ENCODE assay signal across 8 mouse cellular contexts in the genomic region with DNA sequence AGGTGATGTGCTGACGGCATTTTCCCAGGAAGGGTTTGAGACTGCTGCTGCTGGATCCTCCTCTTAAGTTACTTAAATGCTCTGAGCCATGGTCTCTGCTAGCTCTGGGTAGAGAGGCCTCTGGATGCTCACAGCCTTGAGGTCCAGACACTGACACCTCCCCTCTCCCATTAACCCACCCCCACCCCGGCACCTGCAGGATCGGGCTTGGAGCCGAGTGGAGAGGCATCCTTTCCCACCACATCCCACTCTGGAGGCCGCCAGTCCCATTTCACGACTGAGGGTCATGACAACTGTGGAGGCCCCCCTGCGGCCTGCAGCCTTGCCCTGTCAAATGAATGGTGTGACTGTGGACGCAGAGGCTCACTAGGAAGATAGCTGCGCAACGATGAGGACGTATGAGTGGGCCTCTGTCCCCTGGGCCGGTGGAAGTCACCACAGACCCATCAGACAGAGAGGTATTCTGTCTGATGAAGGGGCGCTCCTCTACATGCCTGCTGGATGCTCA. TPM values are rescaled to one million over a fixed set of nuclear protein-coding genes. Genes with fewer than 3 reads are reported as not detected.
DNase-seq lines count a peak whose midpoint lies in the region; ATAC-seq and TF ChIP-seq lines count a peak whose summit lies in the region.

No protein-coding gene starts in this region.

- H3K9ac ChIP-seq in hindbrain, postnatal 0 days (replicated peaks; ENCODE audit: low read length) = no peak overlapping the region
- H3K9ac ChIP-seq in forebrain, embryonic 15.5 days (replicated peaks) = no peak overlapping the region
- H3K9ac ChIP-seq in limb, embryonic 15.5 days = no peak overlapping the region

- no peaks in the 10 kb centered on the region for H3K9me3 ChIP-seq in hindbrain, embryonic 10.5 days
- H3K9me3 ChIP-seq in hindbrain, postnatal 0 days (ENCODE audit: low read length) = no peaks in the 10 kb centered on the region
- no peaks in the 10 kb centered on the region for H3K9me3 ChIP-seq in embryonic facial prominence, embryonic 10.5 days
- no peaks in the 10 kb centered on the region for H3K9me3 ChIP-seq in forebrain, embryonic 15.5 days
- H3K9me3 ChIP-seq in limb, embryonic 15.5 days = no peaks in the 10 kb centered on the region

- TF ChIP-seq CTCF in hindbrain, postnatal 0 days (IDR thresholded peaks at IDR 0.05; ENCODE audit: low read depth) = no peak

- WGBS in hindbrain, embryonic 10.5 days = 22% methylated on average over 13 of the region's 13 CpGs
- WGBS in hindbrain, postnatal 0 days = 29% methylated on average over 13 of the region's 13 CpGs
- 23% methylated on average over 13 of the region's 13 CpGs for WGBS in embryonic facial prominence, embryonic 10.5 days
- 24% methylated on average over 13 of the region's 13 CpGs for WGBS in forebrain, embryonic 15.5 days
- 29% methylated on average over 13 of the region's 13 CpGs for WGBS in limb, embryonic 15.5 days

- no peaks in the 10 kb centered on the region for H3K36me3 ChIP-seq in hindbrain, embryonic 10.5 days
- H3K36me3 ChIP-seq in hindbrain, postnatal 0 days (ENCODE audit: insufficient read depth, low read length) = no peaks in the 10 kb centered on the region
- no peaks in the 10 kb centered on the region for H3K36me3 ChIP-seq in embryonic facial prominence, embryonic 10.5 days (replicated peaks)
- H3K36me3 ChIP-seq in forebrain, embryonic 15.5 days = no peaks in the 10 kb centered on the region
- no peaks in the 10 kb centered on the region for H3K36me3 ChIP-seq in limb, embryonic 15.5 days

- H3K4me1 ChIP-seq in hindbrain, embryonic 10.5 days (replicated peaks) = peaks cover 79% of the 10 kb centered on the region
- peaks cover 7% of the 10 kb centered on the region for H3K4me1 ChIP-seq in hindbrain, postnatal 0 days (ENCODE audit: insufficient read depth, low read length)
- peaks cover 79% of the 10 kb centered on the region for H3K4me1 ChIP-seq in embryonic facial prominence, embryonic 10.5 days
- peaks cover 28% of the 10 kb centered on the region for H3K4me1 ChIP-seq in forebrain, embryonic 15.5 days
- H3K4me1 ChIP-seq in limb, embryonic 15.5 days = peaks cover 84% of the 10 kb centered on the region

- no peak overlapping the region for H3K4me2 ChIP-seq in hindbrain, postnatal 0 days (ENCODE audit: low read depth, low read length)
- H3K4me2 ChIP-seq in forebrain, embryonic 15.5 days (replicated peaks) = peak overlapping the region; percentile 48
- peak overlapping the region; percentile 58 for H3K4me2 ChIP-seq in limb, embryonic 15.5 days

- H3K4me3 ChIP-seq in hindbrain, embryonic 10.5 days = peak overlapping the region; percentile 49
- H3K4me3 ChIP-seq in hindbrain, postnatal 0 days (ENCODE audit: low read length) = no peak overlapping the region
- peak overlapping the region; percentile 50 for H3K4me3 ChIP-seq in embryonic facial prominence, embryonic 10.5 days
- no peak overlapping the region for H3K4me3 ChIP-seq in forebrain, embryonic 15.5 days
- no peak overlapping the region; the same call in 1 of the 2 replicates for H3K4me3 ChIP-seq in limb, embryonic 15.5 days

- no peak for DNase-seq in hindbrain, embryonic 10.5 days (ENCODE audit: low spot score)
- no peak for DNase-seq in hindbrain, postnatal 0 days (ENCODE audit: low spot score)
- DNase-seq in embryonic facial prominence, embryonic 10.5 days (ENCODE audit: low spot score) = peak; percentile 31
- no peak for DNase-seq in left cerebral cortex, adult 9 months (ENCODE audit: low spot score in 2 of 2)
- DNase-seq in kidney, postnatal 14 days = no peak
- DNase-seq in gastrocnemius, postnatal 25 days = no peak

- H3K27ac ChIP-seq in hindbrain, embryonic 10.5 days = no peak overlapping the region
- H3K27ac ChIP-seq in hindbrain, postnatal 0 days = no peak overlapping the region
- H3K27ac ChIP-seq in embryonic facial prominence, embryonic 10.5 days (replicated peaks) = peak overlapping the region; percentile 0; the same call in 1 of the 2 replicates
- H3K27ac ChIP-seq in forebrain, embryonic 15.5 days (replicated peaks) = no peak overlapping the region
- H3K27ac ChIP-seq in limb, embryonic 15.5 days = peak overlapping the region; percentile 71

- ATAC-seq in hindbrain, postnatal 0 days = no peak
- no peak for ATAC-seq in forebrain, embryonic 15.5 days (replicated peaks)
- ATAC-seq in limb, embryonic 15.5 days (ENCODE audit: insufficient number of reproducible peaks, low FRiP score, low TSS enrichment, low read depth) = no peak

- peaks cover 95% of the 10 kb centered on the region for H3K27me3 ChIP-seq in hindbrain, embryonic 10.5 days (ENCODE audit: insufficient read depth, poor library complexity, severe bottlenecking)
- peaks cover 39% of the 10 kb centered on the region; the same call in 1 of the 2 replicates for H3K27me3 ChIP-seq in hindbrain, postnatal 0 days (ENCODE audit: insufficient read depth, low read length)
- H3K27me3 ChIP-seq in embryonic facial prominence, embryonic 10.5 days (replicated peaks; ENCODE audit: low read depth, poor library complexity, severe bottlenecking) = peaks cover 98% of the 10 kb centered on the region
- peaks cover 91% of the 10 kb centered on the region for H3K27me3 ChIP-seq in forebrain, embryonic 15.5 days
- peaks cover 17% of the 10 kb centered on the region for H3K27me3 ChIP-seq in limb, embryonic 15.5 days

RNA-seq across cellular contexts. Expression of a gene that starts 5.7 kb away (rescaled TPM):
- polyA plus RNA-seq in hindbrain, embryonic 10.5 days (2016; fragmentation: Nextera tagmentation; extraction: Ambion mirVana) = 0.73 and 1.1 TPM in 2 replicates
- total RNA-seq in hindbrain, postnatal 0 days (2014; rRNA removed) = 2.3 and 3.2 TPM in 2 replicates
- 0.48 and 0.64 TPM in 2 replicates for polyA plus RNA-seq in hindbrain, postnatal 0 days (2015; fragmentation: Nextera tagmentation; extraction: Ambion mirVana)
- polyA plus RNA-seq in embryonic facial prominence, embryonic 10.5 days (2016; fragmentation: Nextera tagmentation; extraction: Ambion mirVana) = 2.1 and 2.8 TPM in 2 replicates
- polyA plus RNA-seq in forebrain, embryonic 15.5 days (2015; fragmentation: Nextera tagmentation; extraction: Ambion mirVana) = 0.17 and 0.22 TPM in 2 replicates
- polyA plus RNA-seq in limb, embryonic 15.5 days (2015; fragmentation: Nextera tagmentation; extraction: Ambion mirVana) = 3.3 and 3.9 TPM in 2 replicates
- 1 to 10 TPM; 2.7 to 3.0 TPM for total RNA-seq in gastrocnemius, postnatal 25 days (2021)

RNA-seq across cellular contexts. Expression of a gene that starts 42.5 kb away (rescaled TPM):
- polyA plus RNA-seq in hindbrain, embryonic 10.5 days (2016; fragmentation: Nextera tagmentation; extraction: Ambion mirVana) = 139 and 141 TPM in 2 replicates
- 25.9 and 28.3 TPM in 2 replicates for total RNA-seq in hindbrain, postnatal 0 days (2014; rRNA removed)
- polyA plus RNA-seq in hindbrain, postnatal 0 days (2015; fragmentation: Nextera tagmentation; extraction: Ambion mirVana) = 76.0 and 86.0 TPM in 2 replicates
- polyA plus RNA-seq in embryonic facial prominence, embryonic 10.5 days (2016; fragmentation: Nextera tagmentation; extraction: Ambion mirVana) = 142 and 143 TPM in 2 replicates
- 154 and 159 TPM in 2 replicates for polyA plus RNA-seq in forebrain, embryonic 15.5 days (2015; fragmentation: Nextera tagmentation; extraction: Ambion mirVana)
- polyA plus RNA-seq in limb, embryonic 15.5 days (2015; fragmentation: Nextera tagmentation; extraction: Ambion mirVana) = 97.7 and 99.5 TPM in 2 replicates
- total RNA-seq in gastrocnemius, postnatal 25 days (2021) = 10 to 100 TPM; 27.4 to 30.6 TPM

Comparison
In these comparisons a context has a peak if more than half of its experiments do, and no peak if none do; other contexts are left out.
1. H3K4me3 ChIP-seq: peak in hindbrain, embryonic 10.5 days (single experiment) and embryonic facial prominence, embryonic 10.5 days (single experiment); none in hindbrain, postnatal 0 days (single experiment), forebrain, embryonic 15.5 days (single experiment) and limb, embryonic 15.5 days (single experiment).
2. H3K27ac ChIP-seq: peak in embryonic facial prominence, embryonic 10.5 days (single experiment) and limb, embryonic 15.5 days (single experiment); none in hindbrain, embryonic 10.5 days (single experiment), hindbrain, postnatal 0 days (single experiment) and forebrain, embryonic 15.5 days (single experiment).